Mouse (Mus musculus): ENCODE results near the gene Mycbp2. TPM values are rescaled to one million over a fixed set of nuclear protein-coding genes. Genes with fewer than 3 reads are reported as not detected.
A peak's percentile ranks its signal among the peaks of the same experiment; 100 is the strongest.

Gene Mycbp2
- polyA plus RNA-seq, 2 experiments: 7.0 to 8.2 TPM

DNA sequence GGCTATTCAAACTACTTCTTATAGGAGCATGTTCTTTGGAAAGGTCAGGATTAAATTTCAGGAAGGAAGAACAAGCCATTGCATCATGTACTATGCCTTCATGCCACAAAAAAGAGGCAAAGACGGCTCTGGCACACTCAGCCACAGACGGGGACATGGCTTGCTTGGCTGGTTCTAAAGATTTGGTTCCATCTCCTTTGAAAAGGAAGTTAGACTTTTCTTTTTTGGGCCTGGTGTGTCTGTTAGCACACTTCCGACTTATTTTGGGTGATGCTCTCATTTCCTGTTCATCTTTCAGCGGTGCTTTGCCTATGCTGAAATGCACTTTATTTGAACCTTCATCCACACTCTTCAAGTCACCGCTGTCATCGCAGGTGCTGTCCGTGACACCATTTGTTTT is 190.9 kb downstream of the Mycbp2 start:
- DNase-seq (ENCODE audit: low read depth in 3 of 3, low spot score in 3 of 3) (no peak), ATAC-seq (ENCODE audit: insufficient read depth) (no peak)
- 73% methylated on average over 7 of the region's 7 CpGs for WGBS (ENCODE audit: insufficient replicate concordance)
- H3K27ac ChIP-seq: no peak overlapping the region
- H3K4me3 ChIP-seq (ENCODE audit: insufficient read depth in 1 of 2, low read depth in 2 of 2, low read length in 2 of 2): no peak overlapping the region
- H3K4me1 ChIP-seq (replicated peaks; ENCODE audit: control insufficient read depth in 2 of 2, insufficient read depth in 2 of 2, low read length in 1 of 2): no peaks in the 10 kb centered on the region
- H3K9me3 ChIP-seq (ENCODE audit: control insufficient read depth, low read length): no peaks in the 10 kb centered on the region
- H3K36me3 ChIP-seq (replicated peaks; ENCODE audit: control insufficient read depth, insufficient read depth, low read depth): peaks cover 8% of the 10 kb centered on the region
- no peak overlapping the region for H3K4me2 ChIP-seq (ENCODE audit: low read depth)
- TF ChIP-seq EP300 (IDR thresholded peaks at IDR 0.05; ENCODE audit: low read depth) (no peak), CTCF (IDR thresholded peaks at IDR 0.05; ENCODE audit: low read depth) (no peak)
- no peak overlapping the region for H3K9ac ChIP-seq (replicated peaks)
- no peaks in the 10 kb centered on the region for H3K27me3 ChIP-seq (ENCODE audit: control insufficient read depth, insufficient read depth, low read length)

DNA sequence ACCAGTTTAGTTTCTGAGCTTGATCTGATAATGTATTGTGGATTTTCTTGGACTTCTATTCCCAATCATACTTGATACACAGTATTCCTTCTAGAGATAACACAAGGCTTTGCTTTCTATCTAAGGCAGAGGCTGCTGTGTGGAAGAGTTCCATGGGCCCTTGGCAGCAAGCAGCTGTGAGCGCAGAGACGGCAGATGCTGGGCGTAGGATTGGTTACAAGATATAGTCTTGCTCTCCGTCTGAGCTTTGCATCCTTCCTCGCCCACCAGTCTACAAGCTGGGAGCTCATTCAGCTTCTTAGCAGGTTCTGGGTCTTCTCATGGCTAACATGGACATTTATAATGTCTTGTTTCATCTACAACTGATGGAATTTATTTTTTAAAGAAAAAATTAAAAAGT is 196.5 kb downstream of the Mycbp2 start:
- Histone ChIP-seq H3K4me3 (ENCODE audit: insufficient read depth in 1 of 2, low read depth in 2 of 2, low read length in 2 of 2) (no peak overlapping the region), H3K4me2 (ENCODE audit: low read depth) (no peak overlapping the region), H3K27ac (no peak overlapping the region), H3K4me1 (replicated peaks; ENCODE audit: control insufficient read depth in 2 of 2, insufficient read depth in 2 of 2, low read length in 1 of 2) (no peaks in the 10 kb centered on the region), H3K36me3 (replicated peaks; ENCODE audit: control insufficient read depth, insufficient read depth, low read depth) (peaks cover 10% of the 10 kb centered on the region; the same call in 1 of the 2 replicates), H3K9me3 (ENCODE audit: control insufficient read depth, low read length) (no peaks in the 10 kb centered on the region), H3K9ac (replicated peaks) (no peak overlapping the region), H3K27me3 (ENCODE audit: control insufficient read depth, insufficient read depth, low read length) (no peaks in the 10 kb centered on the region)
- DNase-seq (ENCODE audit: low read depth in 3 of 3, low spot score in 3 of 3) (no peak), ATAC-seq (ENCODE audit: insufficient read depth) (no peak)
- 73% methylated on average over 5 of the region's 5 CpGs for WGBS (ENCODE audit: insufficient replicate concordance)
- TF ChIP-seq EP300 (IDR thresholded peaks at IDR 0.05; ENCODE audit: low read depth) (no peak), CTCF (IDR thresholded peaks at IDR 0.05; ENCODE audit: low read depth) (no peak)

DNA sequence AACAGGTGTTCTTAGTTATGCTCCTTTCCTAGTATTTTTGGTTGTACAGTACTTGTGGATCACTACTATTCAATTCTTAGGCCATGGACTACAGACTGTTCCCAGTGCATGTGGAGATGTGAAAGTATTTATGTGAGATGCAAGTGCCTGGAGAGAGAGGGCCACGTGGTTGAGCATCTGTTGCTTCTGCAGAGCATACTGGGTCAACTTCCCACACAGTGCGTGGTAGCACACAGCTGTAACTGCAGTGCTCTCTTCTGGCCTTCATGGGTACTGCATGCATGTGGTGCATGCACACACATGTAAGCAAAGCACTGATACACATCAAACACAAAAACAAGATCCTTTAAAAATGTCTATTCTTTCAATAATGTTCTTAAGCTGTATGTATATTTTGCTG is 214.6 kb downstream of the Mycbp2 start:
- Histone ChIP-seq H3K27me3 (ENCODE audit: control insufficient read depth, insufficient read depth, low read length) (no peaks in the 10 kb centered on the region), H3K4me2 (ENCODE audit: low read depth) (no peak overlapping the region), H3K4me1 (replicated peaks; ENCODE audit: control insufficient read depth in 2 of 2, insufficient read depth in 2 of 2, low read length in 1 of 2) (no peaks in the 10 kb centered on the region), H3K4me3 (ENCODE audit: insufficient read depth in 1 of 2, low read depth in 2 of 2, low read length in 2 of 2) (no peak overlapping the region), H3K36me3 (replicated peaks; ENCODE audit: control insufficient read depth, insufficient read depth, low read depth) (peaks cover 8% of the 10 kb centered on the region), H3K9me3 (ENCODE audit: control insufficient read depth, low read length) (no peaks in the 10 kb centered on the region), H3K9ac (replicated peaks) (no peak overlapping the region), H3K27ac (no peak overlapping the region)
- ATAC-seq (ENCODE audit: insufficient read depth): peak; percentile 72
- WGBS (ENCODE audit: insufficient replicate concordance): 76% methylated on average over 2 of the region's 2 CpGs
- peak; percentile 9 to 20 (median 17) for DNase-seq (ENCODE audit: low read depth in 3 of 3, low spot score in 3 of 3)
- no peak for TF ChIP-seq EP300 (IDR thresholded peaks at IDR 0.05; ENCODE audit: low read depth)
- TF ChIP-seq CTCF (IDR thresholded peaks at IDR 0.05; ENCODE audit: low read depth): peak; percentile 90

DNA sequence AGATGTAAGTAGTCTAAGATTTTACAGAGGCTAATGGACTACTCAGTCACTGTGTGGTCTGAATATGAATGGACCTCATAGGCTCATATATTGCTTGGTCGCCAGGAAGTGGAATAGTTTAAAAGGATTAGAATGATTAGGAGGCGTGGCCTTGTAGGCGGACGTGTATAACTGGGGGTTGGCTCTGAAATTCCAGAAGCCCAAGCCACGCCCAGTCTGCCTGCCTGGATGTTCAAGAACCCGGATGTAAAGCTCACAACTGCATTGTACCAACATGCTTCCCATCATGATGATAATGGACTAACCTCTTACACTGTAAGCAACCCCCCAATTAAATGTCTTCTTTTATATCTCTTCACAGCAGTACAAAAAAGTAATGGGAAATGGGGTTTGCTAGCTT is 220.9 kb downstream of the Mycbp2 start:
- TF ChIP-seq EP300 (IDR thresholded peaks at IDR 0.05; ENCODE audit: low read depth): no peak
- TF ChIP-seq CTCF (IDR thresholded peaks at IDR 0.05; ENCODE audit: low read depth): no peak
- peaks cover 11% of the 10 kb centered on the region for H3K36me3 ChIP-seq (replicated peaks; ENCODE audit: control insufficient read depth, insufficient read depth, low read depth)
- H3K9me3 ChIP-seq (ENCODE audit: control insufficient read depth, low read length): no peaks in the 10 kb centered on the region
- H3K27me3 ChIP-seq (ENCODE audit: control insufficient read depth, insufficient read depth, low read length): no peaks in the 10 kb centered on the region
- DNase-seq (ENCODE audit: low read depth in 3 of 3, low spot score in 3 of 3): no peak
- H3K9ac ChIP-seq (replicated peaks): no peak overlapping the region
- H3K27ac ChIP-seq: no peak overlapping the region
- H3K4me1 ChIP-seq (replicated peaks; ENCODE audit: control insufficient read depth in 2 of 2, insufficient read depth in 2 of 2, low read length in 1 of 2): no peaks in the 10 kb centered on the region
- H3K4me2 ChIP-seq (ENCODE audit: low read depth): no peak overlapping the region
- H3K4me3 ChIP-seq (ENCODE audit: insufficient read depth in 1 of 2, low read depth in 2 of 2, low read length in 2 of 2): no peak overlapping the region
- whole genome bisulfite sequencing (ENCODE audit: insufficient replicate concordance): 70% methylated on average over 6 of the region's 6 CpGs
- ATAC-seq (ENCODE audit: insufficient read depth): no peak

DNA sequence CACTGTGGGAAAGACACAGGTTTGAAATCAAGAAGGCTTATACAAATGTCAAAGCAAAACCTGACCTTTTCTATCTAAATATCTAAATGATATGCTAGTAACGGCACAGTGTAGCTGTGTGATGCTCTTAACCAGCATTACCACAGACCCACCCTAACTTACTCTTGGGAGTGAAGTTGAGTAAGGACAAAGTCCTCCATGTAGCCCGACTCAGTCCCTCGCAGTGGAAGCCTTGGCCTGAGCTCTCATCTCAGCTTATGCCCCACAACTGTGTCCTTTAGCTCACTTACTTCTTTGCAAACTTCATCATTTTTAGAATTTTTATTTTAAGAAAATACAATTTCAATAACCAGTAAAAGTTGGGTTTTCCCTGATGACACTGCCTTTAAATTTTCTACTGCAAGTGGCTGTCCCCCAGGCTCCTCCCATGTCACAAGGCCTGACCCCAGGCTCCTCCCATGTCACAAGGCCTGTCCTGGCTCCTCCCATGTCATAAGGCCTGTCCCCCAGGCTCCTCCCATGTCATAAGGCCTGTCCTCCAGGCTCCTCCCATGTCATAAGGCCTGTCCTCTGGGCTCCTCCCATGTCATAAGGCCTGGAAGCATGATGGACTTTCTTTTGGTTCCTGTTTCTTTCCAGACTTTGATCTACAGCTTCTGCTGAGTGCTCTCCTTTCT is 231.5 kb downstream of the Mycbp2 start:
- no peak overlapping the region for H3K4me3 ChIP-seq (ENCODE audit: insufficient read depth in 1 of 2, low read depth in 2 of 2, low read length in 2 of 2)
- H3K9me3 ChIP-seq (ENCODE audit: control insufficient read depth, low read length): no peaks in the 10 kb centered on the region
- ATAC-seq (ENCODE audit: insufficient read depth): peak; percentile 73
- no peaks in the 10 kb centered on the region for H3K27me3 ChIP-seq (ENCODE audit: control insufficient read depth, insufficient read depth, low read length)
- TF ChIP-seq CTCF (IDR thresholded peaks at IDR 0.05; ENCODE audit: low read depth): no peak
- TF ChIP-seq EP300 (IDR thresholded peaks at IDR 0.05; ENCODE audit: low read depth): no peak
- H3K4me2 ChIP-seq (ENCODE audit: low read depth): no peak overlapping the region
- no peaks in the 10 kb centered on the region for H3K4me1 ChIP-seq (replicated peaks; ENCODE audit: control insufficient read depth in 2 of 2, insufficient read depth in 2 of 2, low read length in 1 of 2)
- peaks cover 7% of the 10 kb centered on the region for H3K36me3 ChIP-seq (replicated peaks; ENCODE audit: control insufficient read depth, insufficient read depth, low read depth)
- peak; percentile 19 to 46 (median 22) for DNase-seq (ENCODE audit: low read depth in 3 of 3, low spot score in 3 of 3)
- H3K27ac ChIP-seq: no peak overlapping the region
- 87% methylated on average over 3 of the region's 3 CpGs for WGBS (ENCODE audit: insufficient replicate concordance)
- H3K9ac ChIP-seq (replicated peaks): no peak overlapping the region
